Mouse (Mus musculus) adrenal gland, adult 8-10 months (tissue): ENCODE measurements around the gene Mmp9. TPM values are rescaled to one million over a fixed set of nuclear protein-coding genes. Genes with fewer than 3 reads are reported as not detected.
A peak's percentile ranks its signal among the peaks of the same experiment; 100 is the strongest.

Experiments used
- DNase-seq: peaks from one replicate; pipeline ENCODE4 v3.0.0; 2022
- total RNA-seq, 4 experiments: library from RNA; stranded (reverse); gene quantifications; 2 replicates each; pipeline ENCODE4 v1.2.4; 2022

Mmp9 gene
- total RNA-seq, result 1 to 10 TPM in 1 of 4 experiments, under 1 TPM in 3; 0.49 to 1.4 (median 0.84) TPM

- DNase-seq, result no peak
These were observed at the start of gene Mmp9 for GRCm38 (mm10) chr2:164940140-164940830. Gene Mmp9 (plus strand): TSS chr2:164940780.

- DNase-seq, result no peak
These were observed 49.3 kb upstream of the Mmp9 start for GRCm38 (mm10) chr2:164891056-164891834.

GRCm38 (mm10) chr2:164891908-164892695 is 48.5 kb upstream of the Mmp9 start:
- no peak for DNase-seq

- DNase-seq, result no peak
These were observed 47.8 kb upstream of the Mmp9 start for GRCm38 (mm10) chr2:164892696-164893216.

GRCm38 (mm10) chr2:164894048-164894447 is 46.5 kb upstream of the Mmp9 start:
- no peak for DNase-seq

- DNase-seq, result no peak
These were observed 45.9 kb upstream of the Mmp9 start for GRCm38 (mm10) chr2:164894644-164895043.

- DNase-seq, result no peak
These were observed 44.7 kb upstream of the Mmp9 start for GRCm38 (mm10) chr2:164895885-164896284.

GRCm38 (mm10) chr2:164898008-164898407 is 42.6 kb upstream of the Mmp9 start:
- DNase-seq, result no peak

- no peak for DNase-seq
These were observed 41.5 kb upstream of the Mmp9 start for GRCm38 (mm10) chr2:164899034-164899433.

- DNase-seq, result no peak
These were observed 40.7 kb upstream of the Mmp9 start for GRCm38 (mm10) chr2:164899723-164900459.

GRCm38 (mm10) chr2:164901380-164901779 is 39.2 kb upstream of the Mmp9 start:
- no peak for DNase-seq

GRCm38 (mm10) chr2:164903496-164903895 is 37.1 kb upstream of the Mmp9 start:
- no peak for DNase-seq

GRCm38 (mm10) chr2:164906071-164906470 is 34.5 kb upstream of the Mmp9 start:
- DNase-seq, result no peak

- no peak for DNase-seq
These were observed 33.1 kb upstream of the Mmp9 start for GRCm38 (mm10) chr2:164907511-164907910.

GRCm38 (mm10) chr2:164908011-164908410 is 32.6 kb upstream of the Mmp9 start:
- DNase-seq, result no peak

- DNase-seq, result no peak
These were observed 31.5 kb upstream of the Mmp9 start for GRCm38 (mm10) chr2:164909100-164909499.

- DNase-seq, result no peak
These were observed 31.0 kb upstream of the Mmp9 start for GRCm38 (mm10) chr2:164909542-164909941.

- DNase-seq, result no peak
These were observed 30.1 kb upstream of the Mmp9 start for GRCm38 (mm10) chr2:164910360-164911061.

- DNase-seq, result peak; percentile 91
These were observed 29.2 kb upstream of the Mmp9 start, which contains the start of gene Zfp335 for GRCm38 (mm10) chr2:164911086-164912048. Gene Zfp335 (minus strand): TSS chr2:164911757.

- peak; percentile 73 for DNase-seq
These were observed 28.4 kb upstream of the Mmp9 start for GRCm38 (mm10) chr2:164912151-164912550.
